Mouse (Mus musculus) thymus, postnatal 10 days (tissue): ENCODE results near the gene Plekhm1.
A peak's percentile ranks its signal among the peaks of the same experiment; 100 is the strongest.

Experiments used
- DNase-seq, 2 experiments: peaks; one replicate each; pipeline ENCODE4 v3.0.0; 2021; ENCODE audit warnings: low spot score in 2 of 2

Plekhm1 gene

GRCm38 (mm10) chr11:103394025-103394424, 18.5 kb downstream of the Plekhm1 start:
- no peak for DNase-seq

- DNase-seq: no peak
Observed at GRCm38 (mm10) chr11:103387870-103388526, 24.5 kb downstream of the Plekhm1 start.

GRCm38 (mm10) chr11:103386827-103387226, 25.7 kb downstream of the Plekhm1 start:
- DNase-seq: no peak

- no peak for DNase-seq
Observed at GRCm38 (mm10) chr11:103381956-103382613, 30.4 kb downstream of the Plekhm1 start.

- no peak for DNase-seq
Observed at GRCm38 (mm10) chr11:103381505-103381904, 31.0 kb downstream of the Plekhm1 start.

- no peak for DNase-seq
Observed at GRCm38 (mm10) chr11:103380460-103380859, 32.0 kb downstream of the Plekhm1 start.

- no peak for DNase-seq
Observed at GRCm38 (mm10) chr11:103378341-103378740, 34.1 kb downstream of the Plekhm1 start.

- DNase-seq: no peak
Observed at GRCm38 (mm10) chr11:103375772-103376171, 36.7 kb downstream of the Plekhm1 start.

GRCm38 (mm10) chr11:103375258-103375657, 37.2 kb downstream of the Plekhm1 start:
- DNase-seq: peak; percentile 71 to 75

GRCm38 (mm10) chr11:103373922-103374321, 38.6 kb downstream of the Plekhm1 start:
- no peak for DNase-seq

GRCm38 (mm10) chr11:103372561-103372960, 39.9 kb downstream of the Plekhm1 start:
- no peak for DNase-seq

- DNase-seq: no peak
Observed at GRCm38 (mm10) chr11:103372068-103372467, 40.4 kb downstream of the Plekhm1 start.

GRCm38 (mm10) chr11:103371222-103371539, 41.3 kb downstream of the Plekhm1 start:
- no peak for DNase-seq

- no peak for DNase-seq
Observed at GRCm38 (mm10) chr11:103370397-103371221, 41.9 kb downstream of the Plekhm1 start.

GRCm38 (mm10) chr11:103365530-103365929, 47.0 kb downstream of the Plekhm1 start:
- no peak for DNase-seq

GRCm38 (mm10) chr11:103365022-103365421, 47.5 kb downstream of the Plekhm1 start:
- DNase-seq: no peak

GRCm38 (mm10) chr11:103364335-103364734, 48.2 kb downstream of the Plekhm1 start:
- no peak for DNase-seq

- DNase-seq: peak; percentile 35 to 57
Observed at GRCm38 (mm10) chr11:103363214-103364148, 49.0 kb downstream of the Plekhm1 start, which contains the start of gene Arhgap27. Gene Arhgap27, minus strand, starts transcription at chr11:103363692.

- no peak for DNase-seq
Observed at GRCm38 (mm10) chr11:103362521-103363181, 49.8 kb downstream of the Plekhm1 start.

- DNase-seq: no peak
Observed at GRCm38 (mm10) chr11:103362054-103362432, 50.4 kb downstream of the Plekhm1 start.
